Mouse (Mus musculus): ENCODE measurements around the gene Rhox3g.
"Not testable (repeated sequence)": the region's sequence is repeated elsewhere in the genome, so short reads cannot be mapped to it uniquely, and the experiment has no call there.

Rhox3g gene

GRCm38 (mm10) chrX:37628512-37628911, at the start of gene Rhox3g:
Gene Rhox3g, minus strand, starts transcription at chrX:37628612.
- DNase-seq (ENCODE audit: low spot score in 2 of 2), result not testable (repeated sequence)

- not testable (repeated sequence) for DNase-seq (ENCODE audit: low spot score in 2 of 2)
Observed at GRCm38 (mm10) chrX:37673177-37673576, 44.8 kb upstream of the Rhox3g start, which contains the start of gene Rhox2h. Gene Rhox2h, minus strand, starts transcription at chrX:37673277.

GRCm38 (mm10) chrX:37668664-37669063, 40.3 kb upstream of the Rhox3g start, which contains the start of gene Rhox3h:
Gene Rhox3h, minus strand, starts transcription at chrX:37668764.
- not testable (repeated sequence) for DNase-seq (ENCODE audit: low spot score in 2 of 2)

GRCm38 (mm10) chrX:37651227-37651626, 22.8 kb upstream of the Rhox3g start, which contains the start of gene Rhox4g:
Gene Rhox4g, minus strand, starts transcription at chrX:37651327.
- not testable (repeated sequence) for DNase-seq (ENCODE audit: low spot score in 2 of 2)

- not testable (repeated sequence) for DNase-seq (ENCODE audit: low spot score in 2 of 2)
Observed at GRCm38 (mm10) chrX:37643370-37643769, 15.0 kb upstream of the Rhox3g start, which contains the start of gene Rhox2g. Gene Rhox2g, minus strand, starts transcription at chrX:37643470.

- not testable (repeated sequence) for DNase-seq (ENCODE audit: low spot score in 2 of 2)
Observed at GRCm38 (mm10) chrX:37607604-37608003, 20.8 kb downstream of the Rhox3g start, which contains the start of gene Rhox4f. Gene Rhox4f, minus strand, starts transcription at chrX:37607704.

- DNase-seq (ENCODE audit: low spot score in 2 of 2), result not testable (repeated sequence)
Observed at GRCm38 (mm10) chrX:37580692-37581091, 47.7 kb downstream of the Rhox3g start, which contains the start of gene Rhox3f. Gene Rhox3f, plus strand, starts transcription at chrX:37580992.
